Mouse (Mus musculus) hindbrain, embryonic 15.5 days (tissue): Measurements from ENCODE around the gene Gopc. TPM values are rescaled to one million over a fixed set of nuclear protein-coding genes. Genes with fewer than 3 reads are reported as not detected.
"Not testable (repeated sequence)": the region's sequence is repeated elsewhere in the genome, so short reads cannot be mapped to it uniquely, and the experiment has no call there.

Experiments used
- ATAC-seq: fragments of 200-750 bp; cut with Nextera tagmentation; 2 replicates; pipeline ENCODE4 v1.8.0; 2017; ENCODE audit warnings: low read depth, moderate number of reproducible peaks, moderate TSS enrichment; ENCODE audit not compliant: low FRiP score
- H3K27ac ChIP-seq: fragments of 300-500 bp; sonication (generic); replicated peaks from 2 replicates; pipeline ENCODE4 v1.5.1; 2015; ENCODE audit warnings: mild to moderate bottlenecking, inconsistent platforms
- H3K27me3 ChIP-seq: fragments of 300-500 bp; sonication (generic); 2 replicates; pipeline ENCODE4 v1.6.1; 2015; ENCODE audit warnings: control low read depth, inconsistent platforms
- H3K36me3 ChIP-seq: fragments of 300-500 bp; sonication (generic); 2 replicates; pipeline ENCODE4 v1.6.1; 2015; ENCODE audit warnings: control low read depth, inconsistent platforms
- H3K4me1 ChIP-seq: fragments of 300-500 bp; sonication (generic); replicated peaks from 2 replicates; pipeline ENCODE4 v1.6.1; 2015; ENCODE audit warnings: control low read depth, inconsistent platforms
- H3K4me2 ChIP-seq: fragments of 300-500 bp; sonication (generic); 2 replicates; pipeline ENCODE4 v1.6.1; 2015; ENCODE audit warnings: moderate library complexity, mild to moderate bottlenecking, inconsistent platforms
- H3K4me3 ChIP-seq: fragments of 300-500 bp; sonication (generic); 2 replicates; pipeline ENCODE4 v1.5.1; 2015; ENCODE audit warnings: mild to moderate bottlenecking, inconsistent platforms
- H3K9ac ChIP-seq: fragments of 300-500 bp; sonication (generic); 2 replicates; pipeline ENCODE4 v1.6.1; 2015; ENCODE audit warnings: inconsistent platforms
- H3K9me3 ChIP-seq: fragments of 300-500 bp; sonication (generic); 2 replicates; pipeline ENCODE4 v1.6.1; 2016; ENCODE audit warnings: control low read depth, inconsistent platforms
- WGBS: fragments of 180-500 bp; shearing (Covaris S2); methylation state at CpG from one replicate; pipeline ENCODE4 v1.1.7; 2015; 5-methylcytosine and 5-hydroxymethylcytosine counted together
- polyA plus RNA-seq: library from polyadenylated mRNA; unstranded; fragments of >200 nt; fragmentation: Nextera tagmentation; extraction: Ambion mirVana; gene quantifications from 2 replicates; pipeline ENCODE4 v1.2.1, GENCODE M21; 2015

Gopc gene
- polyA plus RNA-seq, 1 experiment from 2014 or later: 27.8 TPM

- not testable (repeated sequence) for ATAC-seq, H3K9me3 ChIP-seq, H3K4me3 ChIP-seq, H3K4me2 ChIP-seq, H3K9ac ChIP-seq, H3K27ac ChIP-seq, H3K27me3 ChIP-seq, H3K4me1 ChIP-seq
- WGBS: 93% methylated on average over 4 of the region's 4 CpGs
- peaks cover 69% of the 10 kb centered on the region for H3K36me3 ChIP-seq
These were observed 38.6 kb downstream of the Gopc start for GRCm38 (mm10) chr10:52343324-52343723.

DNA sequence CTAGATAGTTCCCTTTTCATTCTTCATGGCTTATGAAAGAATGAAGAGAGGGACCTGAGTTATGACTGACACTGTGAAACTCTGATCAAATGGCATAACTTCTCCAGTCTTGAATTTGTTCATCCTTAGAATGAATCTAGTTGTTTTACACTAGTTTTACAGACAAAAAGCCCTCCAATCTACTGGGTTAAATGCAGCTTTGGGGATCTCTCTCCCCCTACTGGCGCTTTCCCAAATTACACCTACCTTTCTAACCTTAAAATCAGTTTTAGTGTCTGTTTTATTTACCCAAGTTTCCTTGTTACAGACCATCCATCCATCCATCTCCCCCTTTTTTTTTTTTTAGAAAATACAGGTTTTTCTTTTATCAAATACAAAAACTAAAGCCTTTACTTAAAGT, 50.9 kb downstream of the Gopc start:
- 0% methylated on average over 1 of the region's 1 CpGs for WGBS
- H3K4me3 ChIP-seq: no peak overlapping the region
- no peaks in the 10 kb centered on the region for H3K27me3 ChIP-seq
- no peaks in the 10 kb centered on the region for H3K4me1 ChIP-seq
- H3K4me2 ChIP-seq: no peak overlapping the region
- no peak for ATAC-seq
- no peak overlapping the region for H3K27ac ChIP-seq
- H3K9me3 ChIP-seq: no peaks in the 10 kb centered on the region
- H3K9ac ChIP-seq: no peak overlapping the region
- no peaks in the 10 kb centered on the region for H3K36me3 ChIP-seq

DNA sequence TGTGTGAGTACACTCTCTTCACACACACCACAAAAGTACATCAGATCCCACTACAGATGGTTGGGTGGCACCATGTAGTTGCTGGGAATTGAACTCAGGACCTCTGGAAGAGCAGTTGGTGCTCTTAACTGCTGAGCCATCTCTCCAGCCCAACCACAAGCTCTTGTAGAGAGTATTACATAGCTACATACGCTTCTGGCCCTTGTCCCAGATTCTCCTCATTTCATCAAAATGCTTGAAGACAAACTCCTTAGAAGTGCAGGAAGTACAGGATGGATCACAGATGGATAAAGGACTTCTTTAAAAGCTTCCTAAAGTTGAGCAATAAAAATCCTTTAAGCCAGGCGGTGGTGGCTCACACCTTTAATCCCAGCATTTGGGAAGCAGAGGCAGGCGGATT, 60.0 kb downstream of the Gopc start:
- H3K9me3 ChIP-seq: no peaks in the 10 kb centered on the region
- 98% methylated on average over 3 of the region's 3 CpGs for WGBS
- no peaks in the 10 kb centered on the region for H3K27me3 ChIP-seq
- no peak for ATAC-seq
- no peak overlapping the region for H3K9ac ChIP-seq
- no peaks in the 10 kb centered on the region for H3K4me1 ChIP-seq
- H3K27ac ChIP-seq: no peak overlapping the region
- H3K4me3 ChIP-seq: no peak overlapping the region
- H3K36me3 ChIP-seq: no peaks in the 10 kb centered on the region
- H3K4me2 ChIP-seq: no peak overlapping the region

DNA sequence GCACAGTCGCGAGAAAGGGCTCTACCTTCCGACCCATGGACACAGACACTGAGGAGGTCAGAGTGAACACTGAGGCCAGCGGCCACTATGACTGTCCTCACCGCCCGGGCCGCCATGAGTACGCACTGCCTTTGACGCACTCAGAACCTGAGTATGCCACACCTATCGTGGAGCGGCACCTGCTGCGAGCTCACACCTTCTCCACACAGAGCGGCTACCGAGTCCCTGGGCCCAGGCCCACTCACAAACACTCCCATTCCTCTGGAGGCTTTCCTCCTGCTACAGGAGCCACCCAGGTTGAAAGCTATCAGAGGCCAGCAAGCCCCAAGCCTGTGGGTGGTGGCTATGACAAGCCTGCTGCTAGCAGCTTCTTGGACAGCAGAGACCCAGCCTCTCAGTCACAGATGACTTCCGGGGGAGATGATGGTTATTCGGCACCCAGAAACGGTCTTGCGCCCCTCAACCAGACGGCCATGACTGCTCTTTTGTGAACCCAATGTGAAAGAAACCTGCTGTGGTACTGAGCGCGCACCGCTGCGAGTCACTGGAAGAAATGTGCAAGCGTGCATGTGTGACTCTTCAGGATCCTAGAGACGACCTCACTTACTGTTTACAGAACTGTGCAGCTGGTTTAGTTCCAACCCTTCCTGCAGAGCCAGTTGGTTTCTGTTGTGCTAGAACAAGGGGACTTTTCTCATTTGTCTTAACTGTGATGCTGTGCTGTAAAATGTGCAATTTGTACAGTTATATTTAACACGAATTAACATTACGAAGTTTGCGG, 62.2 kb downstream of the Gopc start:
- Histone ChIP-seq H3K27ac (no peak overlapping the region), H3K4me1 (no peaks in the 10 kb centered on the region), H3K4me3 (no peak overlapping the region), H3K27me3 (no peaks in the 10 kb centered on the region), H3K9ac (no peak overlapping the region), H3K4me2 (no peak overlapping the region), H3K36me3 (no peaks in the 10 kb centered on the region), H3K9me3 (no peaks in the 10 kb centered on the region)
- WGBS: 94% methylated on average over 28 of the region's 28 CpGs
- no peak for ATAC-seq

DNA sequence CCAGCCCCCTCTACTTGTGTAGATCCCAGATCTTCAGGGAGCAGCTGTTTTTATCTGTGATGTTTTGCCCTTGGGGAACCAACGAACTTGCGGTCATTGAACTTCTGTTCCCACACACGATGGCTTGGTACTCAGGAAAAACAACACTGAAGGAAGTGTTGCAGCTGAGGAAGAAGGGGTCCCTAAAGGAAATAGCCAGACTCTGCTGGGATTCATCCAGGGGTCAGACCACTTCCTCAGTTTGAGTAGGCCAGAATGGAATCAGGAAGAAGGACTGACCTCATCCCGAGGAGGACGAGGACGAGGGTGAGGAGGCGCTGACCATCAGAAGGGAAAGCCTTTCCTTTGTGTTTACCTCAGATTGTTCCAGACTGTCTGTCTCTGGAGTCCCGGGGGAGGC, 72.7 kb downstream of the Gopc start:
- no peak for ATAC-seq
- 79% methylated on average over 8 of the region's 8 CpGs for WGBS
- 0 out of 2 replicates have a peak, but pooled peaks cover 7% of the 10 kb centered on the region for H3K36me3 ChIP-seq
- no peaks in the 10 kb centered on the region for H3K9me3 ChIP-seq
- H3K4me3 ChIP-seq: no peak overlapping the region
- no peak overlapping the region for H3K9ac ChIP-seq
- H3K4me2 ChIP-seq: no peak overlapping the region
- H3K27me3 ChIP-seq: no peaks in the 10 kb centered on the region
- H3K27ac ChIP-seq: no peak overlapping the region
- no peaks in the 10 kb centered on the region for H3K4me1 ChIP-seq

GRCm38 (mm10) chr10:52304574-52304973, 77.3 kb downstream of the Gopc start:
- Histone ChIP-seq H3K9me3 (no peaks in the 10 kb centered on the region), H3K4me2 (no peak overlapping the region), H3K4me3 (no peak overlapping the region), H3K36me3 (no peaks in the 10 kb centered on the region), H3K27ac (no peak overlapping the region), H3K27me3 (no peaks in the 10 kb centered on the region), H3K9ac (no peak overlapping the region), H3K4me1 (no peaks in the 10 kb centered on the region)
- 0 out of 2 replicates have a peak, but pooled peaks have one; percentile 30 for ATAC-seq
- 52% methylated on average over 7 of the region's 7 CpGs for WGBS

GRCm38 (mm10) chr10:52302271-52302670, 79.7 kb downstream of the Gopc start:
- Histone ChIP-seq H3K27ac (no peak overlapping the region), H3K4me1 (no peaks in the 10 kb centered on the region), H3K36me3 (no peaks in the 10 kb centered on the region), H3K4me3 (no peak overlapping the region), H3K27me3 (no peaks in the 10 kb centered on the region), H3K4me2 (no peak overlapping the region), H3K9ac (no peak overlapping the region), H3K9me3 (no peaks in the 10 kb centered on the region)
- no peak for ATAC-seq

- Histone ChIP-seq H3K4me1 (no peaks in the 10 kb centered on the region), H3K4me2 (no peak overlapping the region), H3K27me3 (no peaks in the 10 kb centered on the region), H3K4me3 (no peak overlapping the region), H3K9me3 (no peaks in the 10 kb centered on the region), H3K9ac (no peak overlapping the region), H3K27ac (no peak overlapping the region), H3K36me3 (no peaks in the 10 kb centered on the region)
- no peak for ATAC-seq
- WGBS: 96% methylated on average over 4 of the region's 4 CpGs
These were observed 80.2 kb downstream of the Gopc start for GRCm38 (mm10) chr10:52301766-52302165.

DNA sequence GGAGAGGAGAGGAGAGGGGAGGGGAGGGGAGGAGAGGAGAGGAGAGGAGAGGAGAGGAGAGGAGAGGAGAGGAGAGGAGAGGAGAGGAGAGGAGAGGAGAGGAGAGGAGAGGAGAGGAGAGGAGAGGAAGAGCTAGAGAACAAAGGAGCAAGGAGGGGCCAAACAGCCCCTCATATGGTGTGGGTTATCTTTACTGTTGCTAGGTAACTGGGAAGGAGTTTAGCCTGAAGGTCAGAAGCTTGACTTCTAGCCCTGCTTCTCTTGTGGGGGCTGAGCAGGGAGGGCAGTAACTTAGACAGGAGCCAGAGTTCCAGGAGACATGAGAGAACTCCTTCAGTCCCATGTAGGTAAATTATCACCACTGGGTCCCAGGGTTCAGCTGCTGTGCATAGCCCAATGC, 83.4 kb downstream of the Gopc start:
- not testable (repeated sequence) for H3K36me3 ChIP-seq, H3K4me1 ChIP-seq, ATAC-seq, H3K4me3 ChIP-seq, H3K27me3 ChIP-seq, H3K4me2 ChIP-seq, H3K9me3 ChIP-seq, H3K27ac ChIP-seq, H3K9ac ChIP-seq

DNA sequence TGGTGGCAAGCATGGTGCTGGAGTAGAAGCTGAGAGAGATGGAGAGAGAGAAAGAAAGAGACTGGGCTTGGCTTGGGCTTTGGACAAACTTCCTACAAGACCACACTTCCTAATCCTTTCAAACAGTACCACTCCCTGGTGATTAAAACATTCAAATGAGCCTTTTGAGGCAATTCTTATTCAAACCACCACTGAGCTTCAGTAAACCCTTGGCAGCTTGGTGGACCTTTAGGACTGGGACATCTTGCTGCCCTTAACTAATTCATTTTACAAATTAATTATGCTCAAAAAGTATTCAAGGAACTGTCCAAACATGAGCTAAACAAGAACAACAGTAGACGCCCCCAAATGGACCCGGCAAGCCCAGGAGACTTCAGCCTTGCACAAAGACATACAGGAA, 86.0 kb downstream of the Gopc start:
- H3K4me1 ChIP-seq: no peaks in the 10 kb centered on the region
- no peak overlapping the region for H3K9ac ChIP-seq
- no peaks in the 10 kb centered on the region for H3K36me3 ChIP-seq
- no peak overlapping the region for H3K4me3 ChIP-seq
- 91% methylated on average over 2 of the region's 2 CpGs for WGBS
- no peak overlapping the region for H3K4me2 ChIP-seq
- no peaks in the 10 kb centered on the region for H3K27me3 ChIP-seq
- H3K27ac ChIP-seq: no peak overlapping the region
- ATAC-seq: no peak
- no peaks in the 10 kb centered on the region for H3K9me3 ChIP-seq

DNA sequence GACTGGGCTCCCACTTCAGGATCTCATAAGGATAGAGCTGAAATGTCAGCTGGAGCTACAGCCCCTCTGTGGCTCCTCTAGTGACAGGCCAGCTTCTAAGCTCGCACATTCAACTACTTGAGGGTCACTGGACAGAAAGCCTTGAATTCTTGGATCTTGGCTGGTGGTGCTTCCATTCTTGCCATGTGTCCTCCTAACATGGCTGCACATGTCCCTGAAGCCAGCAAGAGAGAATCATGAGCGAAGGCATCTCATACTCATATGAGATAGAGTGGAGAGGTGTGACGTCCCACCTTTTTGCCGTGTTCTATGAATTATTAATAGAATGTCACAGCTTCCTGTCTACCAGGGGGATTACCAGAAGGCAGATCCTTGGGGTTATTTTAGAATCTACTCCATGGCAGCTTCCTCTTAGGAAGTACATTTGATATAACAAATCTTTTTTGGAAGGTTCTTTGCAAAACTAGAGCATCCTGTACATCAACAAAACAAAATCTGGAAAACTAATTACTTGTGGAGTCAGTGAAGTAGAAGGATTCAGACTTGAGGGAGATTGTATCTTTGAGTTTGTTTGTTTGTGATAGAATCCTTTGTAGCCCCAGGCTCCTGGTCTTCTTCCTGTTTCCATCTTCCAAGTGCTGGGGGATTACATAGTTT, 87.9 kb downstream of the Gopc start:
- Histone ChIP-seq H3K9ac (no peak overlapping the region), H3K27me3 (no peaks in the 10 kb centered on the region), H3K9me3 (no peaks in the 10 kb centered on the region), H3K4me2 (no peak overlapping the region), H3K36me3 (no peaks in the 10 kb centered on the region), H3K27ac (no peak overlapping the region), H3K4me1 (no peaks in the 10 kb centered on the region), H3K4me3 (no peak overlapping the region)
- whole genome bisulfite sequencing: 91% methylated on average over 4 of the region's 4 CpGs
- no peak for ATAC-seq

DNA sequence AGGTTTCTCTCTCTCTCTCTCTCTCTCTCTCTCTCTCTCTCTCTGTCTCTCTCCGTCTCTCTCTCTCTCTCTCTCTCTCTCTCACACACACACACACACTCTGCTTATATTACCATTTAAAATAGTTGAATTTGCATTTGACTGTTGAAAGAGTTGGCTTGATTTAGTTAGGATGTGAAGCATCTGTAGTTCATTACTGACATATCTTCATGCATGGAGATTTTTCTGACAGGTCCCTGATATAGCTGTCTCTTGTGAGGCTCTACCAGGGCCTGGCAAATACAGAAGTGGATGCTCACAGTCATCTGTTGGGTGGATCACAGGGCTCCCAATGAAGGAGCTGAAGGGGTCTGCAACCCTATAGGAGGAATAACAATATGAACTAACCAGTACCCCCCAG, 89.5 kb downstream of the Gopc start:
- not testable (repeated sequence) for ATAC-seq, H3K4me1 ChIP-seq, H3K4me3 ChIP-seq, H3K27ac ChIP-seq, H3K9me3 ChIP-seq, H3K36me3 ChIP-seq, H3K27me3 ChIP-seq, H3K4me2 ChIP-seq, H3K9ac ChIP-seq
- WGBS: 23% methylated on average over 1 of the region's 1 CpGs

DNA sequence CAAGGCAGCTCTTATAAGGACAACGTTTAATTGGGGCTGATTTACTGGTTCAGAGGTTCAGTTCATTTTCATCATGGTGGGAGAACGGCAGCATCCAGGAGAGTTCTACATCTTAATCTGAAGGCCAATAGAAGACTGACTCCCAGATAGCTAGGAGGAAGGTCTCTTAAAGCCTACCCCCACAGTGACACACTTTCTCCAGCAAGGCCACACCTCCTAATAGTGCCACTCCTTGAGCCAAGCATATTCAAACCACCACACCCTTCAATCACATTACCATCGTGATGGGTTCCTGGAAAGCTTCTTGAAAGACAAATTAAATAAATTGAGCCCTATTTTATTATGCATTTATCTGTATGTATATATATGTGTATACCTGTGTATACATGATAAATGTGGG, 92.7 kb downstream of the Gopc start:
- Histone ChIP-seq H3K9ac (no peak overlapping the region), H3K27me3 (no peaks in the 10 kb centered on the region), H3K36me3 (no peaks in the 10 kb centered on the region), H3K4me3 (no peak overlapping the region), H3K4me1 (no peaks in the 10 kb centered on the region), H3K9me3 (no peaks in the 10 kb centered on the region), H3K27ac (no peak overlapping the region), H3K4me2 (no peak overlapping the region)
- no peak for ATAC-seq
- WGBS: 87% methylated on average over 3 of the region's 3 CpGs
